Mouse (Mus musculus): Measurements from ENCODE around the gene Olfml2b. TPM values are rescaled to one million over a fixed set of nuclear protein-coding genes. Genes with fewer than 3 reads are reported as not detected.

Gene Olfml2b
- total RNA-seq, 2 experiments from 2014 or later: 54.3 to 69.6 TPM

Other genes with a start within 250 kb of the Olfml2b start
- 1 to 10 TPM; 2.9 to 3.8 TPM for gene Nos1ap, start 54.7 kb upstream of the Olfml2b start, total RNA-seq (2021)
- 10 to 100 TPM; 17.2 to 17.5 TPM for gene Atf6, start 223.2 kb downstream of the Olfml2b start, total RNA-seq (2021)
- under 1 TPM; 0.45 to 0.80 TPM for gene Gm26620, start 240.5 kb downstream of the Olfml2b start, total RNA-seq (2021)
- gene Dusp12, start 241.0 kb downstream of the Olfml2b start, total RNA-seq (2021): 1 to 10 TPM; 7.5 to 9.7 TPM